Mouse (Mus musculus) forebrain, embryonic 12.5 days (tissue): ENCODE results near the gene Chsy1. TPM values are rescaled to one million over a fixed set of nuclear protein-coding genes. Genes with fewer than 3 reads are reported as not detected.

Experiments used
- ATAC-seq: fragments of 200-750 bp; cut with Nextera tagmentation; 2 replicates; pipeline ENCODE4 v1.8.0; 2017; ENCODE audit warnings: moderate TSS enrichment; ENCODE audit not compliant: low FRiP score
- H3K27ac ChIP-seq: fragments of 300-500 bp; sonication (generic); 2 replicates; pipeline ENCODE4 v1.5.1; 2016; ENCODE audit warnings: mild to moderate bottlenecking
- H3K27me3 ChIP-seq: fragments of 300-500 bp; sonication (generic); 2 replicates; pipeline ENCODE4 v1.6.1; 2016; ENCODE audit warnings: mild to moderate bottlenecking
- H3K36me3 ChIP-seq: fragments of 300-500 bp; sonication (generic); replicated peaks from 2 replicates; pipeline ENCODE4 v1.6.1; 2016; ENCODE audit warnings: mild to moderate bottlenecking
- H3K4me1 ChIP-seq: fragments of 300-500 bp; sonication (generic); 2 replicates; pipeline ENCODE4 v1.6.1; 2016
- H3K4me2 ChIP-seq: fragments of 300-500 bp; sonication (generic); 2 replicates; pipeline ENCODE4 v1.6.1; 2016; ENCODE audit warnings: mild to moderate bottlenecking, moderate library complexity
- H3K4me3 ChIP-seq: fragments of 300-500 bp; sonication (generic); replicated peaks from 2 replicates; pipeline ENCODE4 v1.5.1; 2016; ENCODE audit warnings: mild to moderate bottlenecking
- H3K9ac ChIP-seq: fragments of 300-500 bp; sonication (generic); 2 replicates; pipeline ENCODE4 v1.6.1; 2016; ENCODE audit warnings: mild to moderate bottlenecking
- H3K9me3 ChIP-seq: fragments of 300-500 bp; sonication (generic); 2 replicates; pipeline ENCODE4 v1.6.1; 2016
- WGBS: fragments of 180-500 bp; shearing (Covaris S2); methylation state at CpG from one replicate; pipeline ENCODE4 v1.1.7; 2016; 5-methylcytosine and 5-hydroxymethylcytosine counted together
- polyA plus RNA-seq: library from polyadenylated mRNA; unstranded; fragments of >200 nt; fragmentation: Nextera tagmentation; extraction: Ambion mirVana; gene quantifications from 2 replicates; pipeline ENCODE4 v1.2.1, GENCODE M21; 2016

Chsy1 gene
- polyA plus RNA-seq, 1 experiment from 2014 or later, result 15.9 TPM

GRCm38 (mm10) chr7:66113561-66113960 lies 4.2 kb downstream of the Chsy1 start:
- Histone ChIP-seq H3K27me3 (no peaks in the 10 kb centered on the region), H3K9ac (no peak overlapping the region), H3K36me3 (0 out of 2 replicates have a peak, but pooled peaks cover 6% of the 10 kb centered on the region), H3K4me2 (no peak overlapping the region), H3K4me1 (peaks cover 60% of the 10 kb centered on the region), H3K4me3 (no peak overlapping the region), H3K27ac (no peak overlapping the region), H3K9me3 (no peaks in the 10 kb centered on the region)
- WGBS, result 90% methylated on average over 3 of the region's 3 CpGs
- ATAC-seq, result no peak

GRCm38 (mm10) chr7:66115821-66116343 lies 6.6 kb downstream of the Chsy1 start:
- H3K27ac ChIP-seq, result no peak overlapping the region
- no peak overlapping the region for H3K4me2 ChIP-seq
- H3K9ac ChIP-seq, result no peak overlapping the region
- H3K4me3 ChIP-seq, result no peak overlapping the region
- peaks cover 69% of the 10 kb centered on the region for H3K4me1 ChIP-seq
- WGBS, result 86% methylated on average over 11 of the region's 11 CpGs
- 0 out of 2 replicates have a peak, but pooled peaks cover 6% of the 10 kb centered on the region for H3K36me3 ChIP-seq
- H3K27me3 ChIP-seq, result no peaks in the 10 kb centered on the region
- H3K9me3 ChIP-seq, result no peaks in the 10 kb centered on the region
- ATAC-seq, result no peak

GRCm38 (mm10) chr7:66116906-66117482 lies 7.7 kb downstream of the Chsy1 start:
- Histone ChIP-seq H3K36me3 (0 out of 2 replicates have a peak, but pooled peaks cover 6% of the 10 kb centered on the region), H3K27me3 (no peaks in the 10 kb centered on the region), H3K4me1 (peaks cover 62% of the 10 kb centered on the region), H3K9ac (no peak overlapping the region), H3K4me3 (no peak overlapping the region), H3K4me2 (no peak overlapping the region), H3K27ac (no peak overlapping the region), H3K9me3 (no peaks in the 10 kb centered on the region)
- ATAC-seq, result no peak
- WGBS, result 90% methylated on average over 8 of the region's 8 CpGs

GRCm38 (mm10) chr7:66118046-66118445 lies 8.7 kb downstream of the Chsy1 start:
- Histone ChIP-seq H3K4me1 (peaks cover 56% of the 10 kb centered on the region), H3K36me3 (0 out of 2 replicates have a peak, but pooled peaks cover 6% of the 10 kb centered on the region), H3K27me3 (no peaks in the 10 kb centered on the region), H3K9ac (no peak overlapping the region), H3K4me3 (no peak overlapping the region), H3K4me2 (no peak overlapping the region), H3K9me3 (no peaks in the 10 kb centered on the region), H3K27ac (no peak overlapping the region)
- ATAC-seq, result no peak
- WGBS, result 91% methylated on average over 3 of the region's 3 CpGs

DNA sequence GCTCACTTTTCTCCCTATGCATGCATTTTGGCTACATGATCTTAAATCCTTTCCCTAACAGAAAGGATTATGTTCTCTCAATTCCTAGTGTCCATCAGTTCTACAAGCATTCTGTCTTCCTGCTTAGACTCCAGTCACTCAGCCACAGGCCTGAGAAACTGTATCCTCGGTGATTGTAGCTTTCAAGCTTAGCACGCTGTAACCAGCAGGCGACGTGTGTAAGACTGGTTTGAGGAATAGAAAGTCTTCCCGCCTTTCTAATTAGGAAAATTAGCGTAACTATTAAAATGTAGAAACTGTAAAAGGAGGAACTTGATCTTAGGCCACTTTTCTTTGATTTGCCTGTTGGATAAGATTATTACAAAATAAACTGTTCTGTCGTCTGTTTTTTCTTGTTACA lies 9.5 kb downstream of the Chsy1 start:
- Histone ChIP-seq H3K27ac (no peak overlapping the region), H3K9me3 (no peaks in the 10 kb centered on the region), H3K4me1 (peaks cover 49% of the 10 kb centered on the region), H3K4me3 (no peak overlapping the region), H3K4me2 (no peak overlapping the region), H3K36me3 (no peaks in the 10 kb centered on the region), H3K9ac (no peak overlapping the region), H3K27me3 (no peaks in the 10 kb centered on the region)
- ATAC-seq, result no peak
- 79% methylated on average over 7 of the region's 7 CpGs for WGBS

DNA sequence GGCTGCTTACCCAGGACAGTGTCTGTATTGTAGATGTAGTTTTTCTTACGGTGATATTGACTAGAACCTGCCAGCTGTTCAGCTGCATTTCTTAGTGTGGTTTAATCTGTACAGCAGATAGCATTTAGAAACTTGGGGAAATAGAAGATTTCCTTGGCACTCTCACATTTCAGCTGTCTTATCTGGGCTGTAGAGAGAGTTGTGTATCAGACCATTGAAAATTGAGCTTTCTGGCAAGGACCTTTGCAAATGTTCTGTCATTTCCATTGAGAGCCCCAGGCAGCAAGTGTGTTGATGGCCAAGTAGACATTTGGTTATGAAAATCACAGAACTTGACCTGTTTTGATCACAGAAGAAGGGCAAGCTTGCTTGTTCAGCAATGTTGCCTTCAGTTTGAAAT lies 10.8 kb downstream of the Chsy1 start:
- Histone ChIP-seq H3K9me3 (no peaks in the 10 kb centered on the region), H3K9ac (no peak overlapping the region), H3K4me3 (no peak overlapping the region), H3K4me2 (no peak overlapping the region), H3K36me3 (peaks cover under 1% of the 10 kb centered on the region), H3K4me1 (peaks cover 38% of the 10 kb centered on the region), H3K27ac (0 out of 2 replicates have a peak overlapping the region, but pooled peaks have one; percentile 13), H3K27me3 (no peaks in the 10 kb centered on the region)
- no peak for ATAC-seq
- 88% methylated on average over 1 of the region's 1 CpGs for WGBS

- Histone ChIP-seq H3K4me1 (peaks cover 32% of the 10 kb centered on the region), H3K27ac (no peak overlapping the region)
Measured at GRCm38 (mm10) chr7:66120702-66121396, 11.5 kb downstream of the Chsy1 start.

DNA sequence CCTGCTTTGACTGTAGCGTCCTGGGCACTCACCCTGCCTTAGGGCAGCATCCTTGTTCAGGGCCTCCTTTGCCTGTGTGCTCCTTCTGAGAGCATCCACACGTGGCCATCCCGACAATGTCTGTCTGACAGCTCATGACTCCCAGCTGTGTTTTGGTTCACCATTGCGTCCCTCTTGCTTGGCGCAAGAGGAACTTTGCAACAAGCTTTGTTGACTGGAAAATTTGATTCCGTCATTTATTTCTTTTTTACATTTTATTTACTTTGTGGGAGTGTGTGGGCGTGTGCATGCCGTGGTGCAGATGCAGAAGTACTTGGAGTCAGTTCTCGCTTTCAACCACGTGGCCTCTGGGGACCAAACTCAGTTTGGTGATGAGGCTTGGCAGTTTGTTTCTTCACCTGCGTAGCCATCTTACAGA lies 15.2 kb downstream of the Chsy1 start:
- peaks cover 20% of the 10 kb centered on the region for H3K36me3 ChIP-seq
- 0 out of 2 replicates have a peak, but pooled peaks cover 3% of the 10 kb centered on the region for H3K27me3 ChIP-seq
- no peak overlapping the region for H3K27ac ChIP-seq
- no peak overlapping the region for H3K9ac ChIP-seq
- ATAC-seq, result no peak
- peaks cover 33% of the 10 kb centered on the region for H3K4me1 ChIP-seq
- H3K9me3 ChIP-seq, result no peaks in the 10 kb centered on the region
- H3K4me3 ChIP-seq, result no peak overlapping the region
- 88% methylated on average over 11 of the region's 11 CpGs for WGBS
- H3K4me2 ChIP-seq, result no peak overlapping the region

More at GRCm38 (mm10) chr7:66120702-66121396, 11.5 kb downstream of the Chsy1 start:
- H3K36me3 ChIP-seq, result peaks cover 8% of the 10 kb centered on the region
- WGBS, result 69% methylated on average over 7 of the region's 7 CpGs
- no peak overlapping the region for H3K9ac ChIP-seq
- no peak for ATAC-seq
- H3K9me3 ChIP-seq, result no peaks in the 10 kb centered on the region
- H3K27me3 ChIP-seq, result 0 out of 2 replicates have a peak, but pooled peaks cover 3% of the 10 kb centered on the region
- no peak overlapping the region for H3K4me2 ChIP-seq
- no peak overlapping the region for H3K4me3 ChIP-seq

- Histone ChIP-seq H3K27ac (no peak overlapping the region), H3K27me3 (0 out of 2 replicates have a peak, but pooled peaks cover 3% of the 10 kb centered on the region), H3K9ac (no peak overlapping the region), H3K4me3 (no peak overlapping the region), H3K36me3 (peaks cover 23% of the 10 kb centered on the region), H3K4me2 (no peak overlapping the region), H3K4me1 (peaks cover 25% of the 10 kb centered on the region), H3K9me3 (no peaks in the 10 kb centered on the region)
- 93% methylated on average over 14 of the region's 14 CpGs for WGBS
- no peak for ATAC-seq
Measured at GRCm38 (mm10) chr7:66125368-66125767, 16.1 kb downstream of the Chsy1 start.

- Histone ChIP-seq H3K4me3 (no peak overlapping the region), H3K36me3 (peaks cover 34% of the 10 kb centered on the region), H3K4me1 (peaks cover 17% of the 10 kb centered on the region), H3K27me3 (0 out of 2 replicates have a peak, but pooled peaks cover 3% of the 10 kb centered on the region), H3K9me3 (no peaks in the 10 kb centered on the region), H3K9ac (no peak overlapping the region), H3K4me2 (no peak overlapping the region), H3K27ac (peak overlapping the region; percentile 57; the same call in 1 of the 2 replicates)
- ATAC-seq, result no peak
- WGBS, result 30% methylated on average over 4 of the region's 4 CpGs
Measured at GRCm38 (mm10) chr7:66127951-66128645, 18.8 kb downstream of the Chsy1 start.

GRCm38 (mm10) chr7:66128857-66129256 lies 19.5 kb downstream of the Chsy1 start:
- no peak for ATAC-seq
- H3K4me3 ChIP-seq, result no peak overlapping the region
- WGBS, result 45% methylated on average over 3 of the region's 3 CpGs
- no peak overlapping the region for H3K27ac ChIP-seq
- H3K9ac ChIP-seq, result no peak overlapping the region
- H3K27me3 ChIP-seq, result 0 out of 2 replicates have a peak, but pooled peaks cover 3% of the 10 kb centered on the region
- H3K36me3 ChIP-seq, result peaks cover 34% of the 10 kb centered on the region
- no peak overlapping the region for H3K4me2 ChIP-seq
- H3K9me3 ChIP-seq, result no peaks in the 10 kb centered on the region
- H3K4me1 ChIP-seq, result peaks cover 17% of the 10 kb centered on the region

DNA sequence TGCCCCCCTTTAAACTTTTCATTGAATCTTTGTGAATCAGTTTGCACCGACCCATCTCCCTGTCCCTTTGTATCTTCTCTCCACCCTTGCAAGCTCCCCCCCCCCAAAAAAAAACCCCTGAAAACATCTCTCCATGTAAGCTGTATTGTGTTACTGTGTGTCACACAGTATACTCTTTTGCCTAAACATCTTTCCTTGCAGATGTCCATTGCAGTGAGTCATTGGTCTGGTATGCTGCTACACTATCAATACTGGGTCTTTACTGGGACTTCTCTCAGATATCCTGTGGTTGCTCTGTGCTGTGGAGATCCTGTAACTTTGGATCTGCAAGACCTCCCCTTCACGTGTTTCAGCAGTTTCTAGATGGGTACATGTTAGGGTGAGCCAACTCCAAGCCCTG lies 21.0 kb downstream of the Chsy1 start:
- Histone ChIP-seq H3K4me1 (peaks cover 20% of the 10 kb centered on the region), H3K27me3 (0 out of 2 replicates have a peak, but pooled peaks cover 1% of the 10 kb centered on the region), H3K4me2 (no peak overlapping the region), H3K9ac (no peak overlapping the region), H3K4me3 (no peak overlapping the region), H3K27ac (no peak overlapping the region), H3K9me3 (no peaks in the 10 kb centered on the region), H3K36me3 (peaks cover 32% of the 10 kb centered on the region)
- WGBS, result 98% methylated on average over 2 of the region's 2 CpGs
- no peak for ATAC-seq
